Mouse (Mus musculus) heart, embryonic 13.5 days (tissue): ENCODE measurements around the gene S100a5. TPM values are rescaled to one million over a fixed set of nuclear protein-coding genes. Genes with fewer than 3 reads are reported as not detected.

Experiments used
- ATAC-seq: fragments of 200-750 bp; cut with Nextera tagmentation; 2 replicates; pipeline ENCODE4 v1.8.0; 2017; ENCODE audit warnings: moderate TSS enrichment; ENCODE audit not compliant: insufficient number of reproducible peaks, low FRiP score, low TSS enrichment; ENCODE audit errors: extremely low read depth
- H3K27ac ChIP-seq: fragments of 300-500 bp; sonication (generic); replicated peaks from 2 replicates; pipeline ENCODE4 v1.5.1; 2015; ENCODE audit warnings: moderate library complexity, mild to moderate bottlenecking, inconsistent platforms
- H3K27me3 ChIP-seq: fragments of 300-500 bp; sonication (generic); replicated peaks from 2 replicates; pipeline ENCODE4 v1.6.1; 2015; ENCODE audit warnings: mild to moderate bottlenecking, inconsistent platforms
- H3K36me3 ChIP-seq: fragments of 300-500 bp; sonication (generic); 2 replicates; pipeline ENCODE4 v1.6.1; 2015; ENCODE audit warnings: mild to moderate bottlenecking, inconsistent platforms
- H3K4me1 ChIP-seq: fragments of 300-500 bp; sonication (generic); 2 replicates; pipeline ENCODE4 v1.6.1; 2015; ENCODE audit warnings: inconsistent platforms
- H3K4me2 ChIP-seq: fragments of 300-500 bp; sonication (generic); 2 replicates; pipeline ENCODE4 v1.6.1; 2015; ENCODE audit warnings: inconsistent platforms, mild to moderate bottlenecking, moderate library complexity
- H3K4me3 ChIP-seq: fragments of 300-500 bp; sonication (generic); 2 replicates; pipeline ENCODE4 v1.5.1; 2015; ENCODE audit warnings: moderate library complexity, mild to moderate bottlenecking, inconsistent platforms
- H3K9ac ChIP-seq: fragments of 300-500 bp; sonication (generic); 2 replicates; pipeline ENCODE4 v1.6.1; 2015; ENCODE audit warnings: inconsistent platforms, mild to moderate bottlenecking, moderate library complexity
- H3K9me3 ChIP-seq: fragments of 300-500 bp; sonication (generic); 2 replicates; pipeline ENCODE4 v1.6.1; 2016; ENCODE audit warnings: inconsistent platforms
- WGBS: fragments of 180-500 bp; shearing (Covaris S2); methylation state at CpG from one replicate; pipeline ENCODE4 v1.1.7; 2015; ENCODE audit warnings: mixed read lengths; 5-methylcytosine and 5-hydroxymethylcytosine counted together
- polyA plus RNA-seq: library from polyadenylated mRNA; unstranded; fragments of >200 nt; fragmentation: Nextera tagmentation; extraction: Ambion mirVana; gene quantifications from 2 replicates; pipeline ENCODE4 v1.2.1, GENCODE M21; 2015

The S100a5 gene
- polyA plus RNA-seq, 1 experiment from 2014 or later = not detected

GRCm38 (mm10) chr3:90649832-90650231, 41.5 kb downstream of the S100a5 start:
- ATAC-seq = no peak
- H3K36me3 ChIP-seq = no peaks in the 10 kb centered on the region
- H3K27me3 ChIP-seq = peaks cover 13% of the 10 kb centered on the region
- no peak overlapping the region for H3K4me2 ChIP-seq
- no peak overlapping the region for H3K9ac ChIP-seq
- no peaks in the 10 kb centered on the region for H3K4me1 ChIP-seq
- H3K27ac ChIP-seq = no peak overlapping the region
- no peak overlapping the region for H3K4me3 ChIP-seq
- no peaks in the 10 kb centered on the region for H3K9me3 ChIP-seq
- 82% methylated on average over 2 of the region's 2 CpGs for WGBS

GRCm38 (mm10) chr3:90652878-90653508, 44.7 kb downstream of the S100a5 start:
- Histone ChIP-seq H3K4me1 (no peaks in the 10 kb centered on the region), H3K9ac (no peak overlapping the region), H3K36me3 (no peaks in the 10 kb centered on the region), H3K4me3 (no peak overlapping the region), H3K27ac (no peak overlapping the region), H3K4me2 (no peak overlapping the region), H3K27me3 (peaks cover 16% of the 10 kb centered on the region), H3K9me3 (no peaks in the 10 kb centered on the region)
- no peak for ATAC-seq
- 33% methylated on average over 5 of the region's 5 CpGs for WGBS

- Histone ChIP-seq H3K9ac (no peak within 1 kb of the TSS), H3K27ac (no peak within 1 kb of the TSS), H3K4me1 (no peaks in the 10 kb centered on the region), H3K36me3 (no peaks in the 10 kb centered on the region), H3K27me3 (peaks cover 16% of the 10 kb centered on the region), H3K4me2 (no peak within 1 kb of the TSS), H3K4me3 (no peak within 1 kb of the TSS), H3K9me3 (no peaks in the 10 kb centered on the region)
- no peak for ATAC-seq
Measured at GRCm38 (mm10) chr3:90653717-90654116, 45.4 kb downstream of the S100a5 start, which contains the start of gene S100a7a. Gene S100a7a, plus strand, starts transcription at chr3:90654017.

GRCm38 (mm10) chr3:90657405-90657804, 49.1 kb downstream of the S100a5 start:
- Histone ChIP-seq H3K4me3 (no peak overlapping the region), H3K27me3 (peaks cover 16% of the 10 kb centered on the region), H3K4me2 (no peak overlapping the region), H3K9me3 (no peaks in the 10 kb centered on the region), H3K9ac (no peak overlapping the region), H3K27ac (no peak overlapping the region), H3K36me3 (no peaks in the 10 kb centered on the region), H3K4me1 (no peaks in the 10 kb centered on the region)
- WGBS = 59% methylated on average over 4 of the region's 4 CpGs
- no peak for ATAC-seq

GRCm38 (mm10) chr3:90659364-90660044, 51.2 kb downstream of the S100a5 start:
- Histone ChIP-seq H3K4me3 (no peak overlapping the region), H3K4me2 (no peak overlapping the region), H3K27ac (no peak overlapping the region), H3K4me1 (no peaks in the 10 kb centered on the region), H3K9me3 (no peaks in the 10 kb centered on the region), H3K27me3 (peaks cover 6% of the 10 kb centered on the region; the same call in 1 of the 2 replicates), H3K36me3 (no peaks in the 10 kb centered on the region), H3K9ac (no peak overlapping the region)
- ATAC-seq = no peak

Other genes with a start within 250 kb of the S100a5 start
- gene Slc27a3, start 218.6 kb upstream of the S100a5 start, polyA plus RNA-seq = 5.5 and 7.2 TPM in 2 replicates
- 17.5 and 19.8 TPM in 2 replicates for gene Ints3, start 174.9 kb upstream of the S100a5 start, polyA plus RNA-seq
- gene Npr1, start 142.7 kb upstream of the S100a5 start, polyA plus RNA-seq = 9.7 and 11.4 TPM in 2 replicates
- 116 and 125 TPM in 2 replicates for gene Ilf2, start 132.4 kb upstream of the S100a5 start, polyA plus RNA-seq
- gene Snapin, start 117.5 kb upstream of the S100a5 start, polyA plus RNA-seq = 72.8 and 74.7 TPM in 2 replicates
- gene Chtop, start 99.0 kb upstream of the S100a5 start, polyA plus RNA-seq = 92.0 and 98.5 TPM in 2 replicates
- gene S100a1, start 94.1 kb upstream of the S100a5 start, polyA plus RNA-seq = 203 and 220 TPM in 2 replicates
- gene S100a13, start 94.1 kb upstream of the S100a5 start, polyA plus RNA-seq = 70.4 and 73.4 TPM in 2 replicates
- 0.17 and 0.28 TPM in 2 replicates for gene S100a14, start 81.7 kb upstream of the S100a5 start, polyA plus RNA-seq
- gene S100a16, start 71.3 kb upstream of the S100a5 start, polyA plus RNA-seq = 62.7 and 65.2 TPM in 2 replicates
- gene S100a3, start 47.9 kb upstream of the S100a5 start, polyA plus RNA-seq = 0.27 and 0.32 TPM in 2 replicates
- gene S100a2, start 18.3 kb upstream of the S100a5 start, polyA plus RNA-seq = not detected in 2 replicates
- not detected in 2 replicates for gene Gm42674, start 6.6 kb upstream of the S100a5 start, polyA plus RNA-seq
- gene S100a4, start 4.8 kb upstream of the S100a5 start, polyA plus RNA-seq = 2.4 and 3.1 TPM in 2 replicates
- 38.1 and 38.2 TPM in 2 replicates for gene S100a6, start 4.4 kb downstream of the S100a5 start, polyA plus RNA-seq
- gene S100a7a, start 45.5 kb downstream of the S100a5 start, polyA plus RNA-seq = not detected in 2 replicates
- 10.4 and 15.2 TPM in 2 replicates for gene S100a8, start 60.5 kb downstream of the S100a5 start, polyA plus RNA-seq
- 5.2 and 10.9 TPM in 2 replicates for gene S100a9, start 87.2 kb downstream of the S100a5 start, polyA plus RNA-seq
- gene Pglyrp4, start 118.4 kb downstream of the S100a5 start, polyA plus RNA-seq = not detected in 2 replicates
- not detected in 2 replicates for gene Gm5849, start 169.4 kb downstream of the S100a5 start, polyA plus RNA-seq